Mouse (Mus musculus) forebrain, embryonic 11.5 days (tissue): ENCODE data around the gene Tmem40. TPM values are rescaled to one million over a fixed set of nuclear protein-coding genes. Genes with fewer than 3 reads are reported as not detected.
A peak's percentile ranks its signal among the peaks of the same experiment; 100 is the strongest.

ENCODE experiments used
- ATAC-seq: fragments of 200-750 bp; cut with Nextera tagmentation; replicated peaks from 2 replicates; pipeline ENCODE4 v1.8.0; 2017; ENCODE audit warnings: moderate TSS enrichment; ENCODE audit not compliant: low FRiP score
- DNase-seq: peaks from one replicate; pipeline ENCODE4 v3.0.0-alpha.2; 2017; ENCODE audit warnings: low spot score
- H3K27ac ChIP-seq: fragments of 300-500 bp; sonication (generic); 2 replicates; pipeline ENCODE4 v1.5.1; 2014; ENCODE audit warnings: low read depth, low read length
- H3K27me3 ChIP-seq: fragments of 300-500 bp; sonication (generic); 2 replicates; pipeline ENCODE4 v1.6.1; 2014; ENCODE audit warnings: mild to moderate bottlenecking, low read length, mixed read lengths; ENCODE audit not compliant: control insufficient read depth, insufficient read depth
- H3K36me3 ChIP-seq: fragments of 300-500 bp; sonication (generic); 2 replicates; pipeline ENCODE4 v1.6.1; 2014; ENCODE audit warnings: mild to moderate bottlenecking, low read length, moderate library complexity, mixed read lengths; ENCODE audit not compliant: control insufficient read depth, insufficient read depth
- H3K4me1 ChIP-seq: fragments of 300-500 bp; sonication (generic); replicated peaks from 2 replicates; pipeline ENCODE4 v1.6.1; 2014; ENCODE audit warnings: low read length, mixed read lengths; ENCODE audit not compliant: control insufficient read depth, insufficient read depth
- H3K4me2 ChIP-seq: fragments of 300-500 bp; sonication (generic); 2 replicates; pipeline ENCODE4 v1.6.1; 2014; ENCODE audit warnings: low read depth, mild to moderate bottlenecking, low read length, moderate library complexity, mixed read lengths; ENCODE audit not compliant: severe bottlenecking
- H3K4me3 ChIP-seq: fragments of 300-500 bp; sonication (generic); 2 replicates; pipeline ENCODE4 v1.5.1; 2014; ENCODE audit warnings: low read depth, low read length
- H3K9ac ChIP-seq: fragments of 300-500 bp; sonication (generic); 2 replicates; pipeline ENCODE4 v1.6.1; 2014; ENCODE audit warnings: low read length
- H3K9me3 ChIP-seq: fragments of 300-500 bp; sonication (generic); 2 replicates; pipeline ENCODE4 v1.6.1; 2016; ENCODE audit warnings: low read length, mixed read lengths; ENCODE audit not compliant: control insufficient read depth
- WGBS: fragments of 180-500 bp; shearing (Covaris S2); extraction: QIAGEN DNeasy Blood & Tissue Kit; methylation state at CpG from one replicate; pipeline ENCODE4 v1.1.7; 2014; 5-methylcytosine and 5-hydroxymethylcytosine counted together
- polyA plus RNA-seq: library from polyadenylated mRNA; unstranded; fragments of >200 nt; fragmentation: Nextera tagmentation; extraction: Ambion mirVana; gene quantifications from 2 replicates; pipeline ENCODE4 v1.2.1, GENCODE M21; 2014

Tmem40 gene
- polyA plus RNA-seq, 1 experiment from 2014 or later: 2.2 TPM

- ATAC-seq: no peak
- DNase-seq: no peak
- Histone ChIP-seq H3K27me3 (no peaks in the 10 kb centered on the region), H3K4me1 (no peaks in the 10 kb centered on the region), H3K4me2 (no peak overlapping the region), H3K4me3 (no peak overlapping the region), H3K9me3 (no peaks in the 10 kb centered on the region; the same call in 1 of the 2 replicates), H3K9ac (no peak overlapping the region), H3K36me3 (no peaks in the 10 kb centered on the region), H3K27ac (no peak overlapping the region)
- WGBS: 77% methylated on average over 20 of the region's 20 CpGs
Observed at GRCm38 (mm10) chr6:115730560-115731342, 31.5 kb downstream of the Tmem40 start.

DNA sequence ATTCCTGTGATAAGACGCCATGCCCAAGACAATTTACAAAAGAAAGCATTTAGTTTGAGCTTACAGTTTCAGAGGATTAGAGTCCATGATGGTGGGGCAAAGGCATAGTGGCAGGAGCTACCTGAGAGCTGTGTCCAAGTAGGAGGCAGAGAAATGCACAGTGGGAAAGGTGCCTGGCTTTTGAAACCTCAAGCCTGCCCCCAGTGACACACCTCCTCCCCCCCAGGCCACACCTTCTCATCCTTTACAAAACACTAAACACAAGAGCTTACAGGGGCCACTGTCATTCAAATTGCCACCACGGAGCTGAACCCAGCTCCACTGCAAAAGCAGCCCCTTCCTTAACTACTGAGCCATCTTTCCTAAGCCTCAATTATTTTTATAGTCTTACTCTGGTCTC lies 34.6 kb downstream of the Tmem40 start:
- ATAC-seq: no peak

GRCm38 (mm10) chr6:115727108-115727507 lies 35.1 kb downstream of the Tmem40 start:
- no peak overlapping the region for H3K4me2 ChIP-seq
- H3K9ac ChIP-seq: no peak overlapping the region
- H3K27me3 ChIP-seq: no peaks in the 10 kb centered on the region
- no peak overlapping the region for H3K27ac ChIP-seq
- 83% methylated on average over 1 of the region's 1 CpGs for WGBS
- no peaks in the 10 kb centered on the region for H3K36me3 ChIP-seq
- no peaks in the 10 kb centered on the region for H3K9me3 ChIP-seq
- no peaks in the 10 kb centered on the region for H3K4me1 ChIP-seq
- DNase-seq (peak; percentile 76), ATAC-seq (no peak)
- H3K4me3 ChIP-seq: no peak overlapping the region

More for the DNA sequence above, 34.6 kb downstream of the Tmem40 start:
- no peaks in the 10 kb centered on the region for H3K27me3 ChIP-seq
- H3K4me1 ChIP-seq: no peaks in the 10 kb centered on the region
- H3K9ac ChIP-seq: no peak overlapping the region
- H3K27ac ChIP-seq: no peak overlapping the region
- no peak overlapping the region for H3K4me3 ChIP-seq
- H3K9me3 ChIP-seq: no peaks in the 10 kb centered on the region
- 52% methylated on average over 2 of the region's 2 CpGs for WGBS
- H3K36me3 ChIP-seq: no peaks in the 10 kb centered on the region
- H3K4me2 ChIP-seq: no peak overlapping the region
- no peak for DNase-seq

- 91% methylated on average over 5 of the region's 5 CpGs for WGBS
Observed at GRCm38 (mm10) chr6:115722246-115722645, 40.0 kb downstream of the Tmem40 start.

GRCm38 (mm10) chr6:115717715-115718558 lies 44.3 kb downstream of the Tmem40 start:
- Histone ChIP-seq H3K27me3 (no peaks in the 10 kb centered on the region), H3K4me1 (no peaks in the 10 kb centered on the region), H3K9me3 (no peaks in the 10 kb centered on the region), H3K4me3 (peak overlapping the region; percentile 15; the same call in 1 of the 2 replicates), H3K4me2 (peak overlapping the region; percentile 45), H3K36me3 (no peaks in the 10 kb centered on the region), H3K27ac (no peak overlapping the region), H3K9ac (peak overlapping the region; percentile 35)
- DNase-seq (peak; percentile 76), ATAC-seq (peak; percentile 92)
- 1% methylated on average over 15 of the region's 15 CpGs for WGBS

More at GRCm38 (mm10) chr6:115722246-115722645, 40.0 kb downstream of the Tmem40 start:
- ATAC-seq: no peak
- H3K4me2 ChIP-seq: no peak overlapping the region
- H3K36me3 ChIP-seq: no peaks in the 10 kb centered on the region
- H3K9ac ChIP-seq: no peak overlapping the region
- no peaks in the 10 kb centered on the region for H3K9me3 ChIP-seq
- no peak for DNase-seq
- no peaks in the 10 kb centered on the region for H3K27me3 ChIP-seq
- H3K4me3 ChIP-seq: no peak overlapping the region
- no peak overlapping the region for H3K27ac ChIP-seq
- H3K4me1 ChIP-seq: no peaks in the 10 kb centered on the region

DNA sequence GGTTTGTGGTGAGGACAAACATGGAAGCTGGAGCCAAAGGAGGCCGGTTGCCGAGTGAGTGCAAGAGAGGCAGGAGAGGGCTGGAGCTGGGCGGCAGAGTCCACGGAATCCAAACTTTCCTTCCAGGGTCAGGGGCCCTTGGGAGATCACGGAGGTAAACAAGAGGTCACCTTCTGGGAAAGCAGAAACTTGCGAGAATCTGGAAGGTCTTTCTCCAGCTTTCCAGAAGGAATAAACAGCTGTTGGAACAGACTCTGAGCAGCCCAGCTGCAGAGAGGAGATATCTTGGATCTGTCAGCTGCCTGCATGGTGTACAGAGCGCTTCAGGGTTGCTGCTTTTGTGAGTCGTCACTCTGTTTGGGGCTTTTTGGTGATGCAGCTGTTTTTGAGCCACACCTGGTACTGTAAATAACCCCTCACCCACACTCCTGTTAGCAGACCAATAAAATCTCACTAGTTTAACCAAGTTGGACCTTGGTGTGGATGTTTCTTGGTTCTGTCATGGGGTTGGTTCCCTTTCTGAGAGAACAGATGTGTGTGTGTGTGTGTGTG lies 45.0 kb downstream of the Tmem40 start:
- Histone ChIP-seq H3K4me3 (no peak overlapping the region), H3K9ac (peak overlapping the region; percentile 21; the same call in 1 of the 2 replicates)

GRCm38 (mm10) chr6:115711261-115711660 lies 50.9 kb downstream of the Tmem40 start:
- Histone ChIP-seq H3K4me3 (no peak overlapping the region), H3K27ac (no peak overlapping the region), H3K4me1 (no peaks in the 10 kb centered on the region), H3K27me3 (no peaks in the 10 kb centered on the region), H3K9ac (no peak overlapping the region), H3K36me3 (no peaks in the 10 kb centered on the region), H3K4me2 (no peak overlapping the region), H3K9me3 (no peaks in the 10 kb centered on the region)
- ATAC-seq (no peak), DNase-seq (no peak)
- 83% methylated on average over 2 of the region's 3 CpGs for whole genome bisulfite sequencing

More for the DNA sequence above, 45.0 kb downstream of the Tmem40 start:
- Histone ChIP-seq H3K27me3 (no peaks in the 10 kb centered on the region), H3K4me1 (no peaks in the 10 kb centered on the region), H3K36me3 (no peaks in the 10 kb centered on the region), H3K4me2 (peak overlapping the region; percentile 18; the same call in 1 of the 2 replicates), H3K9me3 (no peaks in the 10 kb centered on the region), H3K27ac (no peak overlapping the region)
- 17% methylated on average over 8 of the region's 8 CpGs for WGBS
- ATAC-seq (peak; percentile 31), DNase-seq (no peak)

GRCm38 (mm10) chr6:115702901-115703300 lies 59.3 kb downstream of the Tmem40 start:
- no peak for DNase-seq
- H3K4me1 ChIP-seq: no peaks in the 10 kb centered on the region
- no peaks in the 10 kb centered on the region for H3K36me3 ChIP-seq
- 82% methylated on average over 5 of the region's 5 CpGs for WGBS
- no peak for ATAC-seq
- H3K27ac ChIP-seq: no peak overlapping the region
- no peaks in the 10 kb centered on the region for H3K9me3 ChIP-seq
- no peak overlapping the region for H3K4me2 ChIP-seq
- H3K27me3 ChIP-seq: no peaks in the 10 kb centered on the region
- H3K4me3 ChIP-seq: no peak overlapping the region
- no peak overlapping the region for H3K9ac ChIP-seq
